Mouse (Mus musculus) spleen, adult 2 months (tissue): ENCODE measurements around the gene Btnl2. TPM values are rescaled to one million over a fixed set of nuclear protein-coding genes. Genes with fewer than 3 reads are reported as not detected.

Experiments used
- DNase-seq, 2 experiments: peaks; one replicate each; pipeline versions ENCODE4 v3.0.0 to v3.0.0-alpha.2; 2012 to 2021; ENCODE audit warnings: low spot score in 2 of 2, low read depth in 1 of 2
- H3K27ac ChIP-seq: fragments of 200-500 bp; 2 replicates; pipeline ENCODE4 v1.5.1; 2012; ENCODE audit warnings: low read length, inconsistent platforms; ENCODE audit not compliant: insufficient read depth
- H3K27me3 ChIP-seq: fragments of 200-500 bp; 2 replicates; pipeline ENCODE4 v1.6.1; 2012; ENCODE audit warnings: mild to moderate bottlenecking, moderate library complexity, low read length, inconsistent platforms; ENCODE audit not compliant: control insufficient read depth, insufficient read depth
- H3K36me3 ChIP-seq: fragments of 200-500 bp; 2 replicates; pipeline ENCODE4 v1.6.1; 2012; ENCODE audit warnings: mild to moderate bottlenecking, low read length, inconsistent platforms; ENCODE audit not compliant: control insufficient read depth, insufficient read depth
- H3K4me1 ChIP-seq: fragments of 200-500 bp; 2 replicates; pipeline ENCODE4 v1.6.1; 2011; ENCODE audit warnings: inconsistent platforms; ENCODE audit not compliant: control insufficient read depth, insufficient read depth, insufficient read length
- H3K4me3 ChIP-seq: fragments of 200-500 bp; 2 replicates; pipeline ENCODE4 v1.5.1; 2011; ENCODE audit warnings: mild to moderate bottlenecking, inconsistent platforms; ENCODE audit not compliant: insufficient read depth, insufficient read length; ENCODE audit errors: extremely low read depth
- CTCF ChIP-seq: fragments of 200-500 bp; IDR thresholded peaks from 2 replicates; pipeline ENCODE4 v1.5.1; 2011; ENCODE audit warnings: mild to moderate bottlenecking, inconsistent platforms; ENCODE audit not compliant: insufficient read depth, insufficient read length, insufficient replicate concordance; ENCODE audit errors: extremely low read depth
- POLR2A ChIP-seq: fragments of 200-500 bp; IDR thresholded peaks from 2 replicates; pipeline ENCODE4 v1.6.1; 2011; ENCODE audit warnings: low read depth, low read length, inconsistent platforms
- WGBS: fragments of 180-500 bp; shearing (Covaris S2); methylation state at CpG from one replicate; pipeline ENCODE4 v1.1.7; 2018; 5-methylcytosine and 5-hydroxymethylcytosine counted together
- polyA plus RNA-seq: library from polyadenylated mRNA; depleted of rRNA; stranded (reverse); fragments of >200 nt; gene quantifications from 2 replicates; pipeline ENCODE4 v1.2.3, GENCODE M21; 2012

The Btnl2 gene
- polyA plus RNA-seq, 1 experiment: 4.4 TPM

DNA sequence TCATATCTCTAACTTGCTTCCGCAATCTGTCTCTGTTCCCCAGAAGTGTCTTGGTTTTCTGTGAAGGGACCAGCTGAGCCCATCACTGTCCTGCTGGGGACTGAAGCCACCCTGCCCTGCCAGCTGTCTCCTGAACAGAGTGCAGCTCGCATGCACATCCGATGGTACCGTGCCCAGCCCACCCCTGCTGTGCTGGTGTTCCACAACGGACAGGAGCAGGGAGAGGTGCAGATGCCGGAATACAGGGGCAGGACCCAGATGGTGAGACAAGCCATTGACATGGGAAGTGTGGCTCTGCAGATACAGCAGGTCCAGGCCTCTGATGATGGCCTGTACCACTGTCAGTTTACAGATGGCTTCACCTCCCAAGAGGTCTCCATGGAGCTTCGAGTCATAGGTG is 24.8 kb downstream of the Btnl2 start:
- no peak for DNase-seq

DNA sequence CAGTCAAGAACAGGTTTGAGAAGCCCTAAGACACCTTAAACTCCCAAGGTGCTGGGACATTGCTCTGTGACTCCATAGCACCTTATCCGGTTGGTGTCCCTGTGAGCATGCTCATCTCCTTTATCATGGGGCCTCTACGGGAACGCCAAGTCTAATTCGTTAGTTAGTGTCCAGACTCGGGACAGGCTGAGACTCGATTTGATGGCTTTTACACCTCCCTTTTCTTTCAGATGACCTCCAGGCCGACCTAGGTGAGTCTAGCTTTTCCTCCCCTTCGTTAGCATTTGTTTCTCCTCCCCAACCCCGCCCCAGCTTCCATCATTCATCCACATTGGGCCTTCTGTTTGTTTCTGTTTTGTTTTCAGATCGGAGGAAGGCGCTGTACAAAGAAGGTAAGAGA is 27.3 kb downstream of the Btnl2 start:
- H3K36me3 ChIP-seq: no peaks in the 10 kb centered on the region
- 83% methylated on average over 11 of the region's 11 CpGs for WGBS
- TF ChIP-seq POLR2A (no peak), CTCF (no peak)

More for the DNA sequence above, 24.8 kb downstream of the Btnl2 start:
- Histone ChIP-seq H3K4me1 (peaks cover 11% of the 10 kb centered on the region; the same call in 1 of the 2 replicates), H3K36me3 (no peaks in the 10 kb centered on the region), H3K4me3 (no peak overlapping the region), H3K27me3 (no peaks in the 10 kb centered on the region), H3K27ac (no peak overlapping the region)
- TF ChIP-seq POLR2A (no peak), CTCF (no peak)
- 92% methylated on average over 7 of the region's 7 CpGs for WGBS

GRCm38 (mm10) chr17:34383212-34383611 is 28.6 kb downstream of the Btnl2 start:
- H3K36me3 ChIP-seq: no peaks in the 10 kb centered on the region

More for the DNA sequence above, 27.3 kb downstream of the Btnl2 start:
- no peak overlapping the region for H3K4me3 ChIP-seq
- peaks cover 11% of the 10 kb centered on the region; the same call in 1 of the 2 replicates for H3K4me1 ChIP-seq
- no peak for DNase-seq
- no peak overlapping the region for H3K27ac ChIP-seq
- H3K27me3 ChIP-seq: no peaks in the 10 kb centered on the region

DNA sequence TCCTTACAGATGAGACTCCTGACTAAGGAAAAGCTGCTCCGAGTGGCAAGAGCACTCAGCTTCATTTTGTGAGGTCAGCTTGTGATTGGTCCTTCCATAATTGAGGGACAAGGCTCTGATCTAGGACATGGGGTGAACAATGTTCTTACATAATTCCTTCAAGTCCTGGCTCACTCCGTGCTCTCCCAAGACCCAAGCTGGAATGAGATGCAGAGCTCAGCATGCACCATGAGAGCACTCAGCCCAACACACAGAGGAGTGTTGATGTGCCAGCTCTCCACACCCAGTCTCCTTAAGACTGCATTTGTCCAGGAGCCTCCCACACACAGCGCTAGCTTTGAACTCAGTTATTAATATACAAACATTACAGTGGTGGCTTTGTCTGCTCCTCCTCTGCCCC is 30.1 kb downstream of the Btnl2 start:
- Histone ChIP-seq H3K4me1 (no peaks in the 10 kb centered on the region; the same call in 1 of the 2 replicates), H3K4me3 (no peak overlapping the region), H3K27me3 (no peaks in the 10 kb centered on the region), H3K36me3 (no peaks in the 10 kb centered on the region), H3K27ac (no peak overlapping the region)
- WGBS: 75% methylated on average over 3 of the region's 3 CpGs
- TF ChIP-seq CTCF: no peak
- no peak for TF ChIP-seq POLR2A
- DNase-seq: no peak

More at GRCm38 (mm10) chr17:34383212-34383611, 28.6 kb downstream of the Btnl2 start:
- WGBS: 82% methylated on average over 7 of the region's 7 CpGs
- H3K27me3 ChIP-seq: no peaks in the 10 kb centered on the region
- peaks cover 3% of the 10 kb centered on the region; the same call in 1 of the 2 replicates for H3K4me1 ChIP-seq
- no peak overlapping the region for H3K27ac ChIP-seq
- no peak overlapping the region for H3K4me3 ChIP-seq
- TF ChIP-seq CTCF (peak; percentile 9; the same call in 1 of the 2 replicates), POLR2A (no peak)
- peak in 1 of 2 experiments; percentile 48 for DNase-seq

DNA sequence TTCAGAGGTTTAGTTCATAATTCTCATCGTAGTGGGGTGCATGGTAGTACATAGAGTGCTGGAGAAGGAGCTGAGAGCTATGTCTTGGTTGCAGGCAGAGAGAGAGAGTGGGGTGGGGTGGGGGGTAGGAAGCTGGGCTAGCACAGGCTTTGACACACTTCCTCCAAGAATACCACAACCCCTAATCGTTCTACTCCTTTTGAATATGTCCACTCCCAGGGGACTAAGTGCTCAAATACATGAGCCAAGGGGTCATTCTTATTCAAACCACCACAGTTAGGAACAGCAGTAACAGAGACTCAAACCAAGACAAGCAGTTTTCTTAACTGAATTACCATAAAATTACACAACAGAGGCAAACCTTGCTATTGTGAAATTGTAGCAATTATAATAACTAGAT is 32.0 kb downstream of the Btnl2 start:
- no peak overlapping the region for H3K4me3 ChIP-seq
- no peaks in the 10 kb centered on the region for H3K27me3 ChIP-seq
- no peaks in the 10 kb centered on the region for H3K36me3 ChIP-seq
- no peak for TF ChIP-seq CTCF
- TF ChIP-seq POLR2A: no peak
- H3K4me1 ChIP-seq: no peaks in the 10 kb centered on the region; the same call in 1 of the 2 replicates
- no peak for DNase-seq
- 8% methylated on average over 2 of the region's 2 CpGs for WGBS
- no peak overlapping the region for H3K27ac ChIP-seq

DNA sequence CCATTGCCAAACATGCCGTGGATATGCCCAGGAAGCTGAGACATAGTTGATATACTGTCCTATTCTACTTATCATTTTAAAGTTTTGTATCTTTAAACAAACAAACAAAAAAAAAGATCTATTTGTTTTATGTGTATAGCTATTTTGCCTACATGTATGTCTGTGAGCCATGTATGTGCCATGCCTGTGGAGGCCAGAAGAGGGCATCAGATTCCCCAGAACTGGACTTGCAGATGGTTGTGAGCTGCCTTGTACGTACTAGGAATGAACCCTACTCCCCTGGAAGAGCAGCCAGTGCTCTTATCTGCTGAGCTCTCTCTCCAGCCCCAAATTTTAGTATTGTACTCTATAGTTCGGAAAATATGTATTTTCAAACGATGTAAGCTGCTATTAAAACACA is 33.9 kb downstream of the Btnl2 start:
- H3K27ac ChIP-seq: no peak overlapping the region
- no peaks in the 10 kb centered on the region for H3K27me3 ChIP-seq
- TF ChIP-seq CTCF (peak; percentile 59; the same call in 1 of the 2 replicates), POLR2A (no peak)
- H3K36me3 ChIP-seq: no peaks in the 10 kb centered on the region
- peak in 1 of 2 experiments; percentile 61 for DNase-seq
- H3K4me3 ChIP-seq: no peak overlapping the region
- WGBS: 43% methylated on average over 4 of the region's 4 CpGs
- no peaks in the 10 kb centered on the region; the same call in 1 of the 2 replicates for H3K4me1 ChIP-seq

GRCm38 (mm10) chr17:34391507-34391906 is 36.9 kb downstream of the Btnl2 start:
- Histone ChIP-seq H3K27ac (no peak overlapping the region; the same call in 1 of the 2 replicates), H3K4me3 (no peak overlapping the region), H3K27me3 (no peaks in the 10 kb centered on the region), H3K4me1 (no peaks in the 10 kb centered on the region; the same call in 1 of the 2 replicates), H3K36me3 (no peaks in the 10 kb centered on the region)
- WGBS: 45% methylated on average over 7 of the region's 7 CpGs
- TF ChIP-seq POLR2A: no peak
- no peak for TF ChIP-seq CTCF
- no peak for DNase-seq
